Mouse (Mus musculus) urinary bladder, postnatal 4 days (tissue): ENCODE measurements around the gene Olfr1356.
"Not testable (repeated sequence)": the region's sequence is repeated elsewhere in the genome, so short reads cannot be mapped to it uniquely, and the experiment has no call there.

ENCODE experiments used
- DNase-seq, 2 experiments: peaks; one replicate each; pipeline ENCODE4 v3.0.0; 2021 to 2022; ENCODE audit warnings: low spot score in 2 of 2

The Olfr1356 gene

DNA sequence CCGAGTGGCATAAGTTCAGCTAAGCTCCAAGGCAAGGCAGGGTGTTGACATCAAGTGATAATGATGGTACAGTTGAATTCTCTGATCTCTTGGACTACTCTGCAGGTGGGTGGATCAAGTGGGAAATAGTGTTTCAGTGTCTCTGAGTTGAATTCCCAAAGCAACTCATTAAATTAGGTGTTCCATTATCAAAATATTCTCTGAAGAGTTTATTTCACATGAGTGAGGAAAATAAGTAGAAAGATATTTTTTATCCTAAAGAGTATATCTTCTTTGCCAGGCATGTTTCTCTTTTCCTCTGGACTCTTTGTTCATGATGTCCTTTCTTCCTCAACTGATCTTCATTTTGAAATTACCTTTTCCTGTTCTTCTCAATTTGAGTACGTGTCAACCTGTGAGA, at the start of gene Olfr1356:
Gene Olfr1356 (minus strand): TSS at position 101 of the 400 bp plus-strand sequence.
- no peak for DNase-seq

- DNase-seq: no peak
These were observed 23.3 kb upstream of the Olfr1356 start, which contains the start of gene Olfr1355 for GRCm38 (mm10) chr10:78875240-78875639. Gene Olfr1355, plus strand, starts transcription at chr10:78875540.

- DNase-seq: not testable (repeated sequence)
These were observed 11.5 kb downstream of the Olfr1356 start for GRCm38 (mm10) chr10:78840456-78840855.

DNA sequence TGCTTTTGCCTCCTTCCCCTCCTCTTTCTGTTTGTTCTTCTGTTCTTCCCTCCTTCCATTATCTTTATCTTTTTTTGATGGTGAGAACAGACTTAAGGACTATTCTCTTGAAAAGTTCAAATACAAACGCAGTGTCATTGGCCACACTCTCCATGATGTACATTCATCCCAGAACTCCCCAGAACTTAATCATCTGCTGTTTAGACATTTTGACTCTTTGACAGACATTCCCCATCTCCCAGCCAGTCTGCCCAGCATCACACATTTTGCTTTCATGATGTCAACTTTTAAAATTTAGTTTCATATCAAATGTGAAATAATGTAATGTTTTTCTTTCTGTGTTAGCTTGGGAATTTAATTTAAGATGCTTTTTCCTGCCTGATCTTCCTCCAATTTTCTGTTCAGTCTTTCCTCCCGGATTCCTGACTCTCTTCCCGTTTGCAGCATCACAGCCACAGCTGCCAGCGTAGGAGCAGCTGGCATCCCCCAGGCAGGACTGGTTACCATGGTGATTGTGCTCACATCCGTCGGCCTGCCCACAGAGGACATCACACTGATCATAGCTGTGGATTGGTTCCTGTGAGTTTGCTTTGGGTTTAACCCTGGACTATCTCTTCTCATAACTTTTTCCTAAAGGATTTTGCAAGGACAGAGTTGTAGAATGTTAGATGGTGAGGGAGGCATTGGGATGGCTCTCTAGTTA, 39.5 kb downstream of the Olfr1356 start:
- no peak for DNase-seq

GRCm38 (mm10) chr10:78801449-78801848, 50.5 kb downstream of the Olfr1356 start:
- DNase-seq: no peak
